In the genomic region with DNA sequence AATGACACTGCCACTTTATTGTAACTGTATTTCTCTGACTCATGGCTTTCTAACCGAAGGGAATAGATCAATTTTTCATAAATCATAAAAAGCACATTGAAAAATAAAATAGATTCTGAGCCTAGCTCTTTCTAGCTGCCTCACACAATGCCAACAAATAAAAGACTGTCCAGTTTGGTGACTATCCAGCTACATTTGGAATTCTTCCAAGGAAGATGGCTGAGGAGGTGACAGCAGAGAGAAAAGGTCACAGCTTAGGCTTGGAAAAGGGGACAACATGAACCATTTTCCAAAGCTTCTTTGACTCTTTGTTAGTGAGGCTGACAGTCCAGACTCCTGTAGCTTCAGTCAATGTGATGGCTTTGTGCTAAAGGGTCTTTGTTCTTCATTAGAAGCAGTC, we compare ENCODE assay signal across 27 mouse cellular contexts.
DNase-seq lines count a peak whose midpoint lies in the region; ATAC-seq and TF ChIP-seq lines count a peak whose summit lies in the region.
"Had no signal": no experiment of that assay in that cellular context is flagged by ENCODE, and none has a peak within 500 bp of the region (broad histone marks: within the 10 kb centered on the region; RNA-seq: fewer than 3 reads in every experiment).

No protein-coding gene starts in this region.

- no peak overlapping the region for H3K4me2 ChIP-seq in liver, embryonic 11.5 days
- H3K4me2 ChIP-seq: embryonic facial prominence, embryonic 15.5 days; forebrain, embryonic 13.5 days; heart, embryonic 11.5 days; hindbrain, embryonic 15.5 days; intestine, embryonic 15.5 days; lung, embryonic 15.5 days; midbrain, embryonic 13.5 days had no signal

- H3K9ac ChIP-seq in liver, adult 2 months (ENCODE audit: low read depth, low read length): no peak overlapping the region
- no peak overlapping the region for H3K9ac ChIP-seq in liver, embryonic 11.5 days (ENCODE audit: low read depth, low read length)
- H3K9ac ChIP-seq: embryonic facial prominence, embryonic 15.5 days; forebrain, embryonic 13.5 days; hindbrain, embryonic 15.5 days; intestine, embryonic 15.5 days; liver, embryonic 14.5 days; lung, embryonic 15.5 days; midbrain, embryonic 13.5 days had no signal

- H3K36me3 ChIP-seq in liver, adult 2 months (ENCODE audit: control insufficient read depth, insufficient read depth, low read length): no peaks in the 10 kb centered on the region
- H3K36me3 ChIP-seq in liver, embryonic 11.5 days (ENCODE audit: control insufficient read depth, insufficient read depth, low read length): no peaks in the 10 kb centered on the region
- H3K36me3 ChIP-seq: embryonic facial prominence, embryonic 10.5 days; embryonic facial prominence, embryonic 15.5 days; hindbrain, embryonic 15.5 days; intestine, embryonic 15.5 days; lung, embryonic 15.5 days; midbrain, embryonic 13.5 days had no signal

- no peak for TF ChIP-seq POLR2A in liver, adult 2 months (IDR thresholded peaks at IDR 0.05; ENCODE audit: extremely low read depth, insufficient read depth, low read length)

- no peaks in the 10 kb centered on the region for H3K9me3 ChIP-seq in liver, embryonic 11.5 days (ENCODE audit: control insufficient read depth, low read length)
- H3K9me3 ChIP-seq: embryonic facial prominence, embryonic 10.5 days; embryonic facial prominence, embryonic 15.5 days; forebrain, embryonic 13.5 days; hindbrain, embryonic 15.5 days; intestine, embryonic 15.5 days; lung, embryonic 15.5 days; midbrain, embryonic 13.5 days had no signal

- 53% methylated on average over 1 of the region's 1 CpGs for WGBS in liver, adult 2 months
- 76% methylated on average over 1 of the region's 1 CpGs for WGBS in liver, embryonic 11.5 days

- H3K27ac ChIP-seq in liver, adult 2 months (replicated peaks; ENCODE audit: insufficient read depth, low read depth, low read length): no peak overlapping the region
- no peak overlapping the region for H3K27ac ChIP-seq in liver, embryonic 11.5 days (ENCODE audit: low read depth, low read length)
- H3K27ac ChIP-seq: embryonic facial prominence, embryonic 10.5 days; embryonic facial prominence, embryonic 15.5 days; forebrain, embryonic 13.5 days; hindbrain, embryonic 15.5 days; intestine, embryonic 15.5 days; liver, embryonic 14.5 days; lung, embryonic 15.5 days; midbrain, embryonic 13.5 days had no signal

- no peaks in the 10 kb centered on the region for H3K4me1 ChIP-seq in liver, adult 2 months (ENCODE audit: control insufficient read depth, insufficient read depth, low read length)
- H3K4me1 ChIP-seq in liver, embryonic 11.5 days (replicated peaks; ENCODE audit: control insufficient read depth, insufficient read depth, low read length): no peaks in the 10 kb centered on the region
- H3K4me1 ChIP-seq: embryonic facial prominence, embryonic 10.5 days; embryonic facial prominence, embryonic 15.5 days; forebrain, embryonic 13.5 days; hindbrain, embryonic 15.5 days; intestine, embryonic 15.5 days; lung, embryonic 15.5 days; megakaryocyte, embryonic 14.5 days; midbrain, embryonic 13.5 days had no signal

- intact Hi-C loops in heart, postnatal 36 days (cut with DNase I): loop anchor here (10.0 kb wide), 2 partner anchors 104 to 174 kb away; no protein-coding TSS in a partner anchor

- ATAC-seq in liver, embryonic 11.5 days (replicated peaks; ENCODE audit: low FRiP score): no peak
- ATAC-seq: forebrain, embryonic 13.5 days; intestine, embryonic 15.5 days; midbrain, embryonic 13.5 days had no signal

- no peaks in the 10 kb centered on the region for H3K79me2 ChIP-seq in liver, adult 2 months (ENCODE audit: control insufficient read depth, insufficient read depth, low read length)

- H3K4me3 ChIP-seq in liver, adult 2 months (ENCODE audit: insufficient read depth, low read depth, low read length): no peak overlapping the region
- no peak overlapping the region for H3K4me3 ChIP-seq in liver, embryonic 11.5 days (ENCODE audit: low read depth, low read length)
- H3K4me3 ChIP-seq: embryonic facial prominence, embryonic 10.5 days; embryonic facial prominence, embryonic 15.5 days; forebrain, embryonic 13.5 days; hindbrain, embryonic 15.5 days; intestine, embryonic 15.5 days; lung, embryonic 15.5 days; megakaryocyte, embryonic 14.5 days; midbrain, embryonic 13.5 days had no signal

- no peak for TF ChIP-seq CTCF in liver, adult 2 months (IDR thresholded peaks at IDR 0.05; ENCODE audit: low read depth, low read length)

- peak; percentile 15 for DNase-seq in liver, adult 2 months (ENCODE audit: extremely low read depth, low read depth, low spot score)
- DNase-seq in liver, embryonic 11.5 days (ENCODE audit: low spot score): no peak
- peak; percentile 33 for DNase-seq in adipocyte (ENCODE audit: low spot score)
- DNase-seq in cerebellum, adult 11-12 months: peak; percentile 33
- peak; percentile 37 to 63 for DNase-seq in cerebellum, postnatal 10 days
- no peak for DNase-seq in heart, postnatal 36 days
- no peak for DNase-seq in kidney, postnatal 25 days
- DNase-seq: adrenal gland, adult 2 months; adrenal gland, postnatal 36 days; gastrocnemius, postnatal 25 days; heart, adult 11 months; heart, postnatal 4 days; kidney, adult 2 months; kidney, postnatal 4 days; layer of hippocampus, postnatal 36 days; left cerebral cortex, postnatal 4 days; lung, postnatal 4 days had no signal

- no peaks in the 10 kb centered on the region for H3K27me3 ChIP-seq in liver, adult 2 months (ENCODE audit: control insufficient read depth, insufficient read depth, low read length)
- no peaks in the 10 kb centered on the region for H3K27me3 ChIP-seq in liver, embryonic 11.5 days (replicated peaks; ENCODE audit: control insufficient read depth, insufficient read depth, low read length)
- H3K27me3 ChIP-seq: embryonic facial prominence, embryonic 15.5 days; forebrain, embryonic 13.5 days; hindbrain, embryonic 15.5 days; intestine, embryonic 15.5 days; lung, embryonic 15.5 days; megakaryocyte, embryonic 14.5 days; midbrain, embryonic 13.5 days had no signal

Comparison
In these comparisons a context has a peak if more than half of its experiments do, and no peak if none do; other contexts are left out.
1. DNase-seq: peak in liver, adult 2 months (single experiment), adipocyte (single experiment), cerebellum, adult 11-12 months (single experiment) and cerebellum, postnatal 10 days (2 of 2); none in liver, embryonic 11.5 days (single experiment), heart, postnatal 36 days (0 of 2) and kidney, postnatal 25 days (0 of 2).